Mouse (Mus musculus) monocyte, adult 2 months (primary cell): ENCODE data around the gene Pemt.
A peak's percentile ranks its signal among the peaks of the same experiment; 100 is the strongest.
"Not testable (repeated sequence)": the region's sequence is repeated elsewhere in the genome, so short reads cannot be mapped to it uniquely, and the experiment has no call there.

ENCODE experiments used
- DNase-seq, 2 experiments: peaks; one replicate each; pipeline ENCODE4 v3.0.0; 2022; ENCODE audit warnings: low spot score in 2 of 2, low read depth in 1 of 2

Gene Pemt

GRCm38 (mm10) chr11:59956749-59957148 lies 89.5 kb downstream of the Pemt start:
- DNase-seq, result no peak

GRCm38 (mm10) chr11:59952892-59953291 lies 93.4 kb downstream of the Pemt start:
- DNase-seq, result no peak

- no peak for DNase-seq
Measured at GRCm38 (mm10) chr11:59948401-59948767, 97.9 kb downstream of the Pemt start.

- DNase-seq, result peak; percentile 82 to 87
Measured at GRCm38 (mm10) chr11:59947752-59948400, 98.4 kb downstream of the Pemt start, which contains the start of gene Med9. Gene Med9, plus strand, starts transcription at chr11:59948206.

GRCm38 (mm10) chr11:59944855-59945254 lies 101.4 kb downstream of the Pemt start:
- DNase-seq, result not testable (repeated sequence)

GRCm38 (mm10) chr11:59941391-59941790 lies 104.9 kb downstream of the Pemt start:
- no peak for DNase-seq

- no peak for DNase-seq
Measured at GRCm38 (mm10) chr11:59940645-59941044, 105.6 kb downstream of the Pemt start.

- DNase-seq, result no peak
Measured at GRCm38 (mm10) chr11:59939821-59940220, 106.5 kb downstream of the Pemt start.

- no peak for DNase-seq
Measured at GRCm38 (mm10) chr11:59937615-59938014, 108.7 kb downstream of the Pemt start.

- DNase-seq, result no peak
Measured at GRCm38 (mm10) chr11:59937023-59937422, 109.3 kb downstream of the Pemt start.

- no peak for DNase-seq
Measured at GRCm38 (mm10) chr11:59933943-59934342, 112.3 kb downstream of the Pemt start.

- no peak for DNase-seq
Measured at GRCm38 (mm10) chr11:59932560-59933337, 113.5 kb downstream of the Pemt start.

GRCm38 (mm10) chr11:59930031-59930430 lies 116.3 kb downstream of the Pemt start:
- DNase-seq, result no peak

GRCm38 (mm10) chr11:59921265-59921664 lies 125.0 kb downstream of the Pemt start:
- DNase-seq, result no peak
